Mouse (Mus musculus) bone marrow, adult 2 months (tissue): ENCODE data around the gene Tnni1. TPM values are rescaled to one million over a fixed set of nuclear protein-coding genes. Genes with fewer than 3 reads are reported as not detected.

Source experiments
- H3K27ac ChIP-seq: fragments of 200-500 bp; 2 replicates; pipeline ENCODE4 v1.5.1; 2012; ENCODE audit warnings: low read depth, mild to moderate bottlenecking, control low read depth, inconsistent platforms, low read length; ENCODE audit not compliant: control insufficient read depth, poor library complexity, insufficient read depth
- H3K4me1 ChIP-seq: fragments of 200-500 bp; 2 replicates; pipeline ENCODE4 v1.6.1; 2011; ENCODE audit warnings: low read length; ENCODE audit not compliant: control insufficient read depth, insufficient read depth
- H3K4me3 ChIP-seq: fragments of 200-500 bp; replicated peaks from 2 replicates; pipeline ENCODE3; 2011; ENCODE audit warnings: mild to moderate bottlenecking, low read depth, low read length, control low read depth; ENCODE audit not compliant: control insufficient read depth
- CTCF ChIP-seq: fragments of 200-500 bp; IDR thresholded peaks from 2 replicates; pipeline ENCODE4 v1.5.1; 2011; ENCODE audit warnings: low read length, control low read depth; ENCODE audit not compliant: control insufficient read depth, insufficient read depth
- POLR2A ChIP-seq: fragments of 200-500 bp; IDR thresholded peaks from 2 replicates; pipeline ENCODE4 v1.6.1; 2011; ENCODE audit warnings: low read depth, mild to moderate bottlenecking, control low read depth, low read length, borderline replicate concordance; ENCODE audit not compliant: control insufficient read depth
- WGBS: fragments of 180-500 bp; shearing (Covaris S2); methylation state at CpG from one replicate; pipeline ENCODE4 v1.1.7; 2018; 5-methylcytosine and 5-hydroxymethylcytosine counted together
- polyA plus RNA-seq: library from polyadenylated mRNA; stranded (reverse); fragments of >200 nt; gene quantifications from 2 replicates; pipeline ENCODE4 v1.2.4, GENCODE M21; 2011; ENCODE audit warnings: low replicate concordance; ENCODE audit not compliant: missing spikeins, insufficient read depth, insufficient read length

Gene Tnni1
- polyA plus RNA-seq, 1 experiment, result not detected

- no peak for TF ChIP-seq CTCF
- TF ChIP-seq POLR2A, result no peak
- Histone ChIP-seq H3K4me1 (no peaks in the 10 kb centered on the region), H3K4me3 (no peak overlapping the region), H3K27ac (no peak overlapping the region)
- 81% methylated on average over 7 of the region's 7 CpGs for WGBS
Observed at GRCm38 (mm10) chr1:135858533-135858932, 79.3 kb downstream of the Tnni1 start.

Other genes with a start within 250 kb of the Tnni1 start
- gene Nav1, start 172.1 kb upstream of the Tnni1 start, polyA plus RNA-seq, result 10.9 and 22.7 TPM in 2 replicates
- gene Csrp1, start 59.4 kb upstream of the Tnni1 start, polyA plus RNA-seq, result 61.5 and 109 TPM in 2 replicates
- 7.6 TPM in 1 of 2 replicates, not detected in the other for gene Phlda3, start 13.3 kb upstream of the Tnni1 start, polyA plus RNA-seq
- gene Lad1, start 39.2 kb downstream of the Tnni1 start, polyA plus RNA-seq, result 0.77 TPM in 1 of 2 replicates, not detected in the other
- 0.99 and 2.6 TPM in 2 replicates for gene Tnnt2, start 56.9 kb downstream of the Tnni1 start, polyA plus RNA-seq
- 0.32 TPM in 1 of 2 replicates, not detected in the other for gene Pkp1, start 139.8 kb downstream of the Tnni1 start, polyA plus RNA-seq
- not detected in 2 replicates for gene Igfn1, start 226.9 kb downstream of the Tnni1 start, polyA plus RNA-seq
- gene Tmem9, start 228.7 kb downstream of the Tnni1 start, polyA plus RNA-seq, result 24.6 and 28.6 TPM in 2 replicates